Mouse (Mus musculus) R1 (cell line): ENCODE data around the gene Kcnip1.
A peak's percentile ranks its signal among the peaks of the same experiment; 100 is the strongest.

Experiments used
- DNase-seq: peaks from one replicate; pipeline ENCODE4 v3.0.0-alpha.2; 2018; ENCODE audit warnings: low read depth, low spot score

The Kcnip1 gene

GRCm38 (mm10) chr11:33902377-33902776 lies 90.6 kb downstream of the Kcnip1 start:
- no peak for DNase-seq

- no peak for DNase-seq
These were observed 91.2 kb downstream of the Kcnip1 start for GRCm38 (mm10) chr11:33901783-33902182.

- no peak for DNase-seq
These were observed 101.9 kb downstream of the Kcnip1 start for GRCm38 (mm10) chr11:33891084-33891483.

- DNase-seq, result no peak
These were observed 102.6 kb downstream of the Kcnip1 start for GRCm38 (mm10) chr11:33890382-33890781.

- DNase-seq, result no peak
These were observed 105.3 kb downstream of the Kcnip1 start for GRCm38 (mm10) chr11:33887660-33888059.

GRCm38 (mm10) chr11:33885981-33886380 lies 107.0 kb downstream of the Kcnip1 start:
- DNase-seq, result no peak

- DNase-seq, result no peak
These were observed 110.1 kb downstream of the Kcnip1 start for GRCm38 (mm10) chr11:33882731-33883328.

- DNase-seq, result no peak
These were observed 118.0 kb downstream of the Kcnip1 start for GRCm38 (mm10) chr11:33874925-33875324.

- DNase-seq, result peak; percentile 58
These were observed 119.7 kb downstream of the Kcnip1 start for GRCm38 (mm10) chr11:33873071-33873781.

GRCm38 (mm10) chr11:33872716-33873048 lies 120.3 kb downstream of the Kcnip1 start:
- no peak for DNase-seq

- peak; percentile 38 for DNase-seq
These were observed 120.8 kb downstream of the Kcnip1 start for GRCm38 (mm10) chr11:33871998-33872715.

GRCm38 (mm10) chr11:33870246-33870645 lies 122.7 kb downstream of the Kcnip1 start:
- DNase-seq, result no peak

- DNase-seq, result peak; percentile 10
These were observed 123.4 kb downstream of the Kcnip1 start for GRCm38 (mm10) chr11:33869559-33869958.

GRCm38 (mm10) chr11:33866775-33867174 lies 126.2 kb downstream of the Kcnip1 start:
- no peak for DNase-seq

GRCm38 (mm10) chr11:33864245-33864644 lies 128.7 kb downstream of the Kcnip1 start:
- DNase-seq, result no peak

GRCm38 (mm10) chr11:33861823-33862222 lies 131.1 kb downstream of the Kcnip1 start:
- no peak for DNase-seq

- no peak for DNase-seq
These were observed 131.9 kb downstream of the Kcnip1 start for GRCm38 (mm10) chr11:33860905-33861582.

GRCm38 (mm10) chr11:33849614-33850013 lies 143.3 kb downstream of the Kcnip1 start:
- DNase-seq, result no peak

GRCm38 (mm10) chr11:33848685-33849084 lies 144.3 kb downstream of the Kcnip1 start:
- DNase-seq, result no peak

GRCm38 (mm10) chr11:33845931-33846330 lies 147.0 kb downstream of the Kcnip1 start:
- no peak for DNase-seq

- DNase-seq, result peak; percentile 31
These were observed 149.6 kb downstream of the Kcnip1 start for GRCm38 (mm10) chr11:33843294-33843864.

- no peak for DNase-seq
These were observed 153.9 kb downstream of the Kcnip1 start for GRCm38 (mm10) chr11:33839049-33839448.
